Mouse (Mus musculus) lung, adult 2 months (tissue): ENCODE results near the gene Ifi204.

Experiments used
- CTCF ChIP-seq: fragments of 200-500 bp; IDR thresholded peaks from 2 replicates; pipeline ENCODE4 v1.5.1; 2011; ENCODE audit warnings: mild to moderate bottlenecking, low read length, control low read depth; ENCODE audit not compliant: insufficient read depth
- POLR2A ChIP-seq: fragments of 200-500 bp; IDR thresholded peaks from 2 replicates; pipeline ENCODE4 v1.6.1; 2011; ENCODE audit warnings: low read depth, mild to moderate bottlenecking, control low read depth, low read length, borderline replicate concordance; ENCODE audit errors: extremely low read depth

- no peak for TF ChIP-seq CTCF
- TF ChIP-seq POLR2A = no peak
Measured at GRCm38 (mm10) chr1:173742262-173742661, 24.5 kb downstream of the Ifi204 start.
